Comparison of ENCODE assay signal across 13 mouse cellular contexts in the genomic region with DNA sequence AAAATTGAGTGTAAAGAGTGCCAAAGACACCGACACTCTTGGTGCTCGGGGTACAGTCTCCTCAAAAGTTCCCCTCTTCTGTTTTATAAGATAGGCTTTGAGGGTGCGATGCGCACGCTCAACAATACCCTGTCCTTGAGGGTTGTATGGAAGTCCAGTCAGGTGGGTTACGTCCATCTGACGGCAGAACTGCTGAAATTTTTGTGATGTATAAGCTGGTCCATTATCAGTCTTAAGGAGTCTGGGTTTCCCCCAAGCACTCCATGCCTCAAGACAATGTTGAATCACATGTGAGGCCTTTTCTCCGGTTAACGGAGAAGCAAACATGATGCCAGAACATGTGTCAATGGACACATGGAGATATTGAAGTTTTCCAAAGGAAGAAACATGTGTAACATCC. TPM values are rescaled to one million over a fixed set of nuclear protein-coding genes. Genes with fewer than 3 reads are reported as not detected.
DNase-seq lines count a peak whose midpoint lies in the region.
"Had no signal": no experiment of that assay in that cellular context is flagged by ENCODE, and none has a peak within 500 bp of the region (broad histone marks: within the 10 kb centered on the region; RNA-seq: fewer than 3 reads in every experiment).

No protein-coding gene starts in this region.

- peak; percentile 30 for DNase-seq in adrenal gland, adult 2 months
- DNase-seq in cerebellum, postnatal 25 days: peak; percentile 1 to 30
- peak; percentile 97 for DNase-seq in heart, adult 11 months
- DNase-seq in kidney, adult 9 months: peak; percentile 42
- DNase-seq in layer of hippocampus, postnatal 36 days: peak; percentile 26 to 27
- DNase-seq in lung, postnatal 25 days (ENCODE audit: low spot score): peak; percentile 30
- DNase-seq in right cerebral cortex, postnatal 36 days (ENCODE audit: low spot score in 2 of 2): peak; percentile 20 to 47
- peak; percentile 5 to 9 for DNase-seq in thymus, postnatal 36 days

RNA-seq across cellular contexts. Expression of a gene that starts 8.4 kb away (rescaled TPM):
- not detected for total RNA-seq in adrenal gland, adult 2 months (2021)
- polyA plus RNA-seq in adrenal gland, adult 2 months (2012; rRNA removed): not detected in 2 replicates
- not detected for total RNA-seq in layer of hippocampus, postnatal 36 days (2021)
- polyA plus RNA-seq: gonadal fat pad, adult 2 months; hindbrain, embryonic 13.5 days; kidney, embryonic 16.5 days; liver, embryonic 12.5 days; myocyte had no signal

RNA-seq across cellular contexts. Expression of a gene that starts 19.0 kb away (rescaled TPM):
- total RNA-seq in adrenal gland, adult 2 months (2021): not detected
- polyA plus RNA-seq in adrenal gland, adult 2 months (2012; rRNA removed): not detected in 2 replicates
- not detected for total RNA-seq in layer of hippocampus, postnatal 36 days (2021)
- polyA plus RNA-seq: gonadal fat pad, adult 2 months; hindbrain, embryonic 13.5 days; kidney, embryonic 16.5 days; liver, embryonic 12.5 days; myocyte had no signal

RNA-seq across cellular contexts. Expression of a gene that starts 34.9 kb away (rescaled TPM):
- not detected for total RNA-seq in adrenal gland, adult 2 months (2021)
- polyA plus RNA-seq in adrenal gland, adult 2 months (2012; rRNA removed): not detected in 2 replicates
- total RNA-seq in layer of hippocampus, postnatal 36 days (2021): not detected
- polyA plus RNA-seq: gonadal fat pad, adult 2 months; hindbrain, embryonic 13.5 days; kidney, embryonic 16.5 days; liver, embryonic 12.5 days; myocyte had no signal

Comparison
In these comparisons a context has a peak if more than half of its experiments do, and no peak if none do; other contexts are left out.
1. Peak in every context shown above with its lines: DNase-seq.
2. DNase-seq: peak in every context shown above with its lines; median percentile 97 in heart, adult 11 months; 42 in kidney, adult 9 months; 34 in right cerebral cortex, postnatal 36 days; 30 in adrenal gland, adult 2 months; 30 in lung, postnatal 25 days; 26 in layer of hippocampus, postnatal 36 days; 16 in cerebellum, postnatal 25 days; 7 in thymus, postnatal 36 days.